Mouse (Mus musculus): ENCODE measurements around the gene Pard3.

Gene Pard3

GRCm38 (mm10) chr8:127585618-127586017, 521.9 kb downstream of the Pard3 start:
- DNase-seq (ENCODE audit: inconsistent age in 2 of 2, low spot score in 1 of 2), result no peak

- DNase-seq (ENCODE audit: inconsistent age in 2 of 2, low spot score in 1 of 2), result no peak
These were observed 523.0 kb downstream of the Pard3 start for GRCm38 (mm10) chr8:127586681-127587080.

GRCm38 (mm10) chr8:127588313-127588712, 524.6 kb downstream of the Pard3 start:
- DNase-seq (ENCODE audit: inconsistent age in 2 of 2, low spot score in 1 of 2), result peak; percentile 16 to 69

DNA sequence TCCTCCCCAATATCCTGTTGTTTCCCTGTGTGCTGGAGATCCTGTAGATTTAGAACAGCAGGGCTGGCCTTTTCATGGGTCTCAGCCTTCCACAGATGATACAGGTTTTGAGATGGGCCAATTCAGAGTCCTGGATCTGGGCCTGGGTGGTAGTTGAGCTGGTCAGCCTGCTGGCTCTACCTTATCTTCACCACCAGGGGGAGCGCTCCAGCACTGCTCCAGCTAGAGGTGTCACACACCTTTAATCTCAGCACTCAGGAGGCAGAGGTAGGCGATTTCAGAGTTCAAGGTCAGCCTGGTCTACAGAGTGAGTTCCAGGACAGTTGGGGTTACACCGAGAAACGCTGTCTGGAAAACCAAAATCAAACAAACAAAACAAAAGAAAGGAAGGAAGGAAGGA, 525.6 kb downstream of the Pard3 start:
- peak; percentile 51 to 85 for DNase-seq (ENCODE audit: inconsistent age in 2 of 2, low spot score in 1 of 2)

DNA sequence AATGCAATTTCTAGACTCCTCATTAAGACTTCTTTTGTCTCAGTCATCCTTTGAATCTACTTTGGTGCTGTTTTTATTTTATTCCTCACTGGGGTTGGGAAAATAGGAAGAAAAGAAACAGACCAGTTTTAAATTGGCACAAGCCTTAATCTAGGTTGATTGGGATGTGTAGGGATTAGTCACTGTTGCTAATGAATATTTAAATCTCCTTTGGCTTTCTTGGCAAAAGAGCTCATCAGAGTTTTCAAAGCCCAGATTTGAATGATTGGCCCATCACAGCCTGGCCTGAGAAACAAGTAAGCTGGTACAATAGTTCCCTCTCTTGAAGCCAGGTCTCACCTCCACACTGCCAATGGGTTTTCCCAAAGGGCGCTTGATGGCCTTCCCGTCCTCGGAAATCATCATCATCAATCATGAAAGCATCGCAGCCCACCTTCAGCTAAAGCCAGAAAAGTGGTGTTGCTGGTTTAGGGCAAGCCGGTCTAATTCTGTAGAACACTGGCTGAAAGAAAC, 527.0 kb downstream of the Pard3 start:
- peak in 1 of 2 experiments; percentile 40 for DNase-seq (ENCODE audit: inconsistent age in 2 of 2, low spot score in 1 of 2)

- DNase-seq (ENCODE audit: inconsistent age in 2 of 2, low spot score in 1 of 2), result no peak
These were observed 529.2 kb downstream of the Pard3 start for GRCm38 (mm10) chr8:127592648-127593574.

DNA sequence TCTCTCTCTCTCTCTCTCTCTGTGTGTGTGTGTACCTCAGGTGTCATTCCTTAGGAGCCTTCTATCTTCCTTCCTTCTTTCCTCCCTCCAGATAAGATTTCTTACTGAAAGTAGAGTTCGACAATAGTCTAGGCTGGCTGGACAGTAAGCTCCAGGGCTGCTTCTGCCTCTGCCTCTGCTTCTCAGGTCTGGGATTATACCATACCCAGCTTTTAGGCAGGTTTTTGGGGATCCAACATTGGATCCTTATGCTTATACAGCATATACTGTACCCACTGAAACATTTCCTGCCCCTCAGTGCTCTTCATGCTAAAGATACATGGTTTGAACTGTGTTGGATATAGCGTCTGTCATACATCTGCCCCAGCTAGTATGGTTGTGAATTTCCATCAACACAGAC, 536.9 kb downstream of the Pard3 start:
- no peak for DNase-seq (ENCODE audit: inconsistent age in 2 of 2, low spot score in 1 of 2)

DNA sequence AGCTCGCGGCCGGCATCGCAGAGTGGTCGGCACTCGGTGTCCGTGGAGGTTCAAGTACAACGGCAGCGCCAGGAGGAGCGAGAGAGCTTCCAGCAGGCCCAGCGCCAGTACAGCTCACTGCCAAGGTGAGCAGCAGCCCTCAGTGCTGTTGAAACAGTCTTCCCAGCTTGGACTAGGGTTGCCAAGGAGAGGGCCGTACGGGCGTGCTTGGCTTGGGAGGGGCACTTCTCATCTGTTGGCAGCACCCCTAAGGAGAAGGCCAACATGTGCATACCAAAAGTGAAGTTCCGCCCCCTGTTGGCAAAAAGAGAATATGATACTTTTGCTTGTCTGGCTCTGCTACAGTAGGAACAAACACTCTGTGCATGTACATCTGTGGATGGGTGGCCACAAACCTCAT, 539.4 kb downstream of the Pard3 start:
- peak in 1 of 2 experiments; percentile 59 for DNase-seq (ENCODE audit: inconsistent age in 2 of 2, low spot score in 1 of 2)

- DNase-seq (ENCODE audit: inconsistent age in 2 of 2, low spot score in 1 of 2), result no peak
These were observed 545.0 kb downstream of the Pard3 start for GRCm38 (mm10) chr8:127608541-127609270.

GRCm38 (mm10) chr8:127609316-127609715, 545.6 kb downstream of the Pard3 start:
- peak in 1 of 2 experiments; percentile 32 for DNase-seq (ENCODE audit: inconsistent age in 2 of 2, low spot score in 1 of 2)

DNA sequence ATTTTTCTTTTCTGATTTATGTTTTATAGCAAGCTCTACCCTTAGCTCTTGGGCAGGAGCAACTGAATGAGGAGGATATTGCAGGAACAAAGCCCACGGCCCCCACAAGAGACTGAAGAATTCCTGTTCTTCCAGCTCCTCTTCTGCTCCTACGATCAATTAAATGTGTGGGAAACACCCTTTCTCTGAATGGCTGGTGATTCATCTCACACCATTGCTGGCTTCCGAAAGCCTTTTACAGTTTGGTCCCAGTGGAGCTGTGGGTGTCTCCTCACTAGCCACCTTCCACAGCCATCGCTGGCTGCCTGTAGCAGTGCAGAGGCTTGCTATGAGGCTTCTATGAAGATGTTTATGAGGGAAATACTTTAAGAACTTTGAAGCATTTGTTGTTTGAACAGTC, 550.5 kb downstream of the Pard3 start:
- DNase-seq (ENCODE audit: inconsistent age in 2 of 2, low spot score in 1 of 2), result no peak

DNA sequence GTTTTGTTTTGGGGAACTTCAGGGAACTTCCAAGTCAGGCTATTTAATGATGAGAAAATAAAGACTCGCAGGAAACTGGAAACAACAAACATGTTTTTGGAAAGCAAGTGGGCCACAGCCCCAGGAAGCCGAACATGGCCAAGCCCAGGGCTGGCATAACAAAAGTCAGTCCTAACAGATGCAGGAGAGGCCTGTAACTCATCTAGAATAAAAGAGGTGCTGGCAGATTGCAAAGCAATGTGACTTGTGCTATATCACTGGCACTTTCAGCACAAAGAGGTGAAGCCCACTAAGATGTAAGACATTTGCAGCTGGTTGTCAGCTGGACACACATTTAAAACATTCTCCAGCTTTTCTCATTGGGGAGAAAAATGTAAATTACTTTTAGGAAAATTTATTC, 553.0 kb downstream of the Pard3 start:
- DNase-seq (ENCODE audit: inconsistent age in 2 of 2, low spot score in 1 of 2), result no peak

- no peak for DNase-seq (ENCODE audit: inconsistent age in 2 of 2, low spot score in 1 of 2)
These were observed 558.4 kb downstream of the Pard3 start for GRCm38 (mm10) chr8:127622137-127622536.

- no peak for DNase-seq (ENCODE audit: inconsistent age in 2 of 2, low spot score in 1 of 2)
These were observed 574.8 kb downstream of the Pard3 start for GRCm38 (mm10) chr8:127638232-127639087.

GRCm38 (mm10) chr8:127639088-127639453, 575.4 kb downstream of the Pard3 start:
- no peak for DNase-seq (ENCODE audit: inconsistent age in 2 of 2, low spot score in 1 of 2)

- DNase-seq (ENCODE audit: inconsistent age in 2 of 2, low spot score in 1 of 2), result no peak
These were observed 591.9 kb downstream of the Pard3 start for GRCm38 (mm10) chr8:127655559-127655958.

All from adrenal gland, adult (tissue).